Mouse (Mus musculus) CH12.LX (cell line): ENCODE measurements around the gene Pfkfb2. TPM values are rescaled to one million over a fixed set of nuclear protein-coding genes. Genes with fewer than 3 reads are reported as not detected.
"Not testable (repeated sequence)": the region's sequence is repeated elsewhere in the genome, so short reads cannot be mapped to it uniquely, and the experiment has no call there.

ENCODE experiments used
- DNase-seq: peaks from one replicate; pipeline ENCODE4 v3.0.0-alpha.2; 2013; ENCODE audit errors: extremely low read depth
- H3K27ac ChIP-seq: 2 replicates; pipeline ENCODE4 v1.5.1; 2012; ENCODE audit warnings: low read depth, mild to moderate bottlenecking, control low read depth, moderate library complexity; ENCODE audit not compliant: insufficient read depth
- H3K27me3 ChIP-seq: replicated peaks from 2 replicates; pipeline ENCODE3; 2012; ENCODE audit warnings: inconsistent platforms
- H3K36me3 ChIP-seq, 2 experiments: replicated peaks in 1 of 2; 2 replicates each; pipeline versions ENCODE3 to v1.6.1; 2012; ENCODE audit warnings: inconsistent platforms in 1 of 2, low read length in 1 of 2, mild to moderate bottlenecking in 1 of 2, mixed read lengths in 1 of 2, moderate library complexity in 1 of 2; ENCODE audit not compliant: control insufficient read depth in 1 of 2, insufficient read depth in 1 of 2
- H3K4me1 ChIP-seq, 2 experiments: 2 replicates each; pipeline ENCODE4 v1.6.1; 2012; ENCODE audit warnings: inconsistent platforms in 1 of 2, moderate library complexity in 1 of 2; ENCODE audit not compliant: insufficient read depth in 2 of 2, control insufficient read depth in 1 of 2
- H3K4me2 ChIP-seq: 2 replicates; pipeline ENCODE4 v1.6.1; 2012; ENCODE audit warnings: low read depth, mild to moderate bottlenecking, control low read depth; ENCODE audit not compliant: poor library complexity, insufficient read depth, severe bottlenecking
- H3K4me3 ChIP-seq, 3 experiments: fragments of 150-350 bp in 1 of 3; sonication (generic) in 1 of 3; replicated peaks in 1 of 3; 2 replicates each; pipeline versions ENCODE3 to v1.5.1; 2011 to 2012; ENCODE audit warnings: low read depth in 2 of 3, low read length in 2 of 3, mild to moderate bottlenecking in 2 of 3, moderate library complexity in 2 of 3, control low read depth in 1 of 3, improper control_type of control experiment in 1 of 3, inconsistent platforms in 1 of 3, mixed read lengths in 1 of 3; ENCODE audit not compliant: poor library complexity in 1 of 3
- H3K79me2 ChIP-seq: replicated peaks from 2 replicates; pipeline ENCODE4 v1.6.1; 2012; ENCODE audit warnings: mild to moderate bottlenecking, moderate library complexity; ENCODE audit not compliant: control insufficient read depth, poor library complexity, insufficient read depth, severe bottlenecking; ENCODE audit errors: extremely low read depth
- H3K9ac ChIP-seq: 2 replicates; pipeline ENCODE4 v1.6.1; 2012; ENCODE audit warnings: low read depth, mild to moderate bottlenecking, control low read depth, moderate library complexity; ENCODE audit not compliant: insufficient read depth
- H3K9me3 ChIP-seq: replicated peaks from 2 replicates; pipeline ENCODE3; 2012; ENCODE audit warnings: low read length, inconsistent platforms, mixed read lengths
- CHD1 ChIP-seq: IDR thresholded peaks from 2 replicates; pipeline ENCODE4 v1.6.1; 2012; ENCODE audit warnings: low read depth, low read length, improper control_type of control experiment, inconsistent platforms
- CHD2 ChIP-seq: IDR thresholded peaks from 2 replicates; pipeline ENCODE4 v1.6.1; 2011; ENCODE audit warnings: low read length, improper control_type of control experiment
- CTCF ChIP-seq, 2 experiments: IDR thresholded peaks in 1 of 2; conservative IDR thresholded peaks in 1 of 2; 2 replicates each; pipeline ENCODE4 v1.5.1; 2011 to 2012; ENCODE audit warnings: low read depth in 2 of 2, low read length in 2 of 2, improper control_type of control experiment in 1 of 2, inconsistent platforms in 1 of 2, mild to moderate bottlenecking in 1 of 2, moderate library complexity in 1 of 2
- E2F4 ChIP-seq: IDR thresholded peaks from 2 replicates; pipeline ENCODE4 v1.6.1; 2011; ENCODE audit warnings: low read depth, low read length, improper control_type of control experiment; ENCODE audit not compliant: insufficient replicate concordance
- ETS1 ChIP-seq: conservative IDR thresholded peaks from 2 replicates; pipeline ENCODE4 v1.6.1; 2012; ENCODE audit warnings: low read depth, mild to moderate bottlenecking, inconsistent platforms, low read length, improper control_type of control experiment, moderate library complexity
- GABPA ChIP-seq: IDR thresholded peaks from 2 replicates; pipeline ENCODE4 v1.6.1; 2012; ENCODE audit warnings: low read depth, low read length, improper control_type of control experiment, inconsistent platforms; ENCODE audit not compliant: insufficient replicate concordance
- HCFC1 ChIP-seq: IDR thresholded peaks from 2 replicates; pipeline ENCODE4 v1.6.1; 2012; ENCODE audit warnings: low read depth, mild to moderate bottlenecking, inconsistent platforms, low read length, improper control_type of control experiment
- MAFK ChIP-seq: IDR thresholded peaks from 2 replicates; pipeline ENCODE4 v1.6.1; 2011; ENCODE audit warnings: low read length, improper control_type of control experiment; ENCODE audit not compliant: insufficient replicate concordance
- MYC ChIP-seq: IDR thresholded peaks from 2 replicates; pipeline ENCODE4 v1.6.1; 2011; ENCODE audit warnings: low read depth, mild to moderate bottlenecking, improper control_type of control experiment, low read length
- RAD21 ChIP-seq: IDR thresholded peaks from 2 replicates; pipeline ENCODE4 v1.6.1; 2011; ENCODE audit warnings: low read depth, mild to moderate bottlenecking, low read length, improper control_type of control experiment, moderate library complexity
- RCOR1 ChIP-seq: conservative IDR thresholded peaks from 2 replicates; pipeline ENCODE4 v1.6.1; 2012; ENCODE audit warnings: low read depth, mild to moderate bottlenecking, inconsistent platforms, low read length, improper control_type of control experiment
- SIN3A ChIP-seq: IDR thresholded peaks from 2 replicates; pipeline ENCODE4 v1.6.1; 2012; ENCODE audit warnings: low read length, improper control_type of control experiment, inconsistent platforms
- TCF12 ChIP-seq: IDR thresholded peaks from 2 replicates; pipeline ENCODE4 v1.6.1; 2014; ENCODE audit warnings: low read depth, mild to moderate bottlenecking, inconsistent platforms, low read length, improper control_type of control experiment
- UBTF ChIP-seq: IDR thresholded peaks from 2 replicates; pipeline ENCODE4 v1.6.1; 2012; ENCODE audit warnings: low read depth, mild to moderate bottlenecking, inconsistent platforms, low read length, improper control_type of control experiment, moderate library complexity
- USF2 ChIP-seq: conservative IDR thresholded peaks from 2 replicates; pipeline ENCODE4 v1.6.1; 2011; ENCODE audit warnings: low read depth, low read length, improper control_type of control experiment
- ZKSCAN1 ChIP-seq: IDR thresholded peaks from 2 replicates; pipeline ENCODE4 v1.6.1; 2012; ENCODE audit warnings: low read depth, inconsistent platforms, low read length, improper control_type of control experiment, borderline replicate concordance
- ZMIZ1 ChIP-seq: IDR thresholded peaks from 2 replicates; pipeline ENCODE4 v1.6.1; 2012; ENCODE audit warnings: low read depth, mild to moderate bottlenecking, inconsistent platforms, low read length, improper control_type of control experiment
- dilution Hi-C: fragments of 300-500 bp; cut with MboI; formaldehyde crosslinking; loops from 2 replicates; pipeline ENCODE4 v1.14.3; 2020; ENCODE audit warnings: low sequenced_read_pairs; ENCODE audit not compliant: extremely low pct_unique_long_range_greater_than_20kb, extremely low pct_ligation_motif_present
- in situ Hi-C: fragments of 300-500 bp; cut with MboI; formaldehyde crosslinking; loops from 3 replicates; pipeline ENCODE4 v1.14.3; 2019; ENCODE audit warnings: low sequenced_read_pairs, low pct_ligation_motif_present, low pct_unique_long_range_greater_than_20kb, mixed read lengths
- polyA plus RNA-seq: library from polyadenylated mRNA; unstranded; fragments of >175 nt; gene quantifications from 2 replicates; pipeline ENCODE4 v1.2.1, GENCODE M21; 2012; ENCODE audit warnings: low read depth; ENCODE audit not compliant: insufficient read length
- total RNA-seq, 2 experiments: library from RNA; depleted of rRNA; stranded (reverse); fragments of 300-350 nt in 1 of 2; fragments of >200 nt in 1 of 2; gene quantifications; 2 replicates each; pipeline ENCODE4 v1.2.3; 2012 to 2014

Pfkfb2 gene
- total and polyA plus RNA-seq, 3 experiments, result 3.7 to 7.1 (median 4.3) TPM

DNA sequence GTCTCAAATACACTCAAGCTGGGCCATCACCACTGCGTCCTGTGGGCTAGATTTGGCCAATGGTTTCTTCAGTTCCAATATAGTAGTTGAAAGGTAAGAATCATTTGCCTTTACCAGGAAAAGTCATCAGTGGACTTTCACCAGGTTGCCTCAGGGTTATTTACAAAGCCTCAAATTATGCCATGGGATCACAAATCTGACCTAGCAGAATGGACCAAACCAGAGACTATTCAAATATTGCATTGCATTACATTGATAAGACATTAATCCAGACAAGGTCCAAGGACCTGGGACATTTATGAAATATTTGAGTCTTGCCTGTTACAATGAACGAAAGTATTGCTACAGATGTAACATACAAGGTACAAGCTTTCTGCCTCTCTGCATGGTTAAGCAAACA lies 50.5 kb downstream of the Pfkfb2 start:
- no peaks in the 10 kb centered on the region for H3K4me1 ChIP-seq
- no peak overlapping the region for H3K9ac ChIP-seq
- H3K27me3 ChIP-seq, result no peaks in the 10 kb centered on the region
- no peak overlapping the region for H3K4me3 ChIP-seq
- DNase-seq, result no peak
- H3K79me2 ChIP-seq, result no peaks in the 10 kb centered on the region
- dilution Hi-C loops, result no loop called here
- no peaks in the 10 kb centered on the region for H3K36me3 ChIP-seq
- H3K4me2 ChIP-seq, result no peak overlapping the region
- H3K9me3 ChIP-seq, result no peaks in the 10 kb centered on the region
- no peak overlapping the region for H3K27ac ChIP-seq
- TF ChIP-seq ZKSCAN1 (no peak), ZMIZ1 (no peak), E2F4 (no peak)
- in situ Hi-C loops, result no loop called here

DNA sequence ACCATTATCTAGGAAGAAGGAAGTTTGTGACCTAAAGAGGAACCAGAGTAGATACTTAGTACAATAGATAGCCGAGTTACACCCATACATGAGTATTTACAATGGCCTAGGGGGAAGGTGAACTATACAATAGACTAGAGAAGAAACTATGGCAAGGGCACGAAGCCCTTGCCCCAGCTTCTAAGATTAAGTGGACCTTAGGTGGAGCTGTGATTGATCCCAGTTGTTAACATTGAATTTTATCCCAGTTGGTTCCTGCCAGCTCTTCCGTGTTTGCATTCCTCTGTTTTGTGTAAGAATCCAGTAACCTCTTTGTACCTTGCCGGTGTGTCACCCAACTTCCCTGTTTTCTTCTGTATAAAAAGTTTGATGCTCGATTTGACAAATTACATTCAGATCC lies 65.5 kb downstream of the Pfkfb2 start:
- H3K36me3 ChIP-seq, H3K27ac ChIP-seq, H3K4me1 ChIP-seq, H3K27me3 ChIP-seq, H3K4me3 ChIP-seq, H3K9ac ChIP-seq, H3K79me2 ChIP-seq, dilution Hi-C loops, H3K9me3 ChIP-seq, in situ Hi-C loops, H3K4me2 ChIP-seq, DNase-seq: not testable (repeated sequence)

DNA sequence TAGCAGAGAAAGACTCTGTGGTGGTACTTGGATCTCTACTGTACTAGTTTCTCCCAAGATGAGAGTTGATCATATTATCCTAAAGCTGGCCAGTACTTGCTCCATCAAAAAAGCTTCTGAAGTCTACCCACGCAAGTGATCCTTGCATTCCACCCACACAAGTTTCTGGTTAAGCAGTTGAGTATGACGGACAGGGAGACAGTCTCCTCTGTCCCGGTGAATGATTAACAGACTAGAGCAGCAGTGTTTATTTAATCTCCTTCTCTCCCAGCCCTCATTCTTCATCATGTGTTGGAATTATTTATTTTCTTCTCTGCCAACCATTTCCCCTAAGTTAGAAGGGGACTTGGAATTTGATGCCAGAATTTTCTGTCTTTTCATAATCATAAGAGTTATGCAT lies 67.6 kb downstream of the Pfkfb2 start, which contains the start of gene C4bp:
Gene C4bp (minus strand): TSS at position 179 of the 400 bp plus-strand sequence.
- in situ Hi-C loops (no loop called here), dilution Hi-C loops (no loop called here)
- peaks cover 0 to 5% of the 10 kb centered on the region in 2 experiments; a peak in 2 of 4 replicates for H3K4me1 ChIP-seq
- H3K27me3 ChIP-seq, result no peaks in the 10 kb centered on the region
- H3K79me2 ChIP-seq, result no peaks in the 10 kb centered on the region
- H3K27ac ChIP-seq, result no peak within 1 kb of the TSS
- H3K4me3 ChIP-seq, result no peak within 1 kb of the TSS
- peaks cover 3% of the 10 kb centered on the region for H3K9me3 ChIP-seq
- H3K36me3 ChIP-seq, result no peaks in the 10 kb centered on the region
- no peak within 1 kb of the TSS for H3K4me2 ChIP-seq
- DNase-seq, result no peak
- H3K9ac ChIP-seq, result no peak within 1 kb of the TSS
- TF ChIP-seq CHD2 (no peak), MAFK (no peak), RCOR1 (no peak), UBTF (no peak), MYC (no peak), TCF12 (no peak), RAD21 (no peak), CTCF (conservative IDR thresholded peaks at IDR 0.05 in 1 of 2, IDR thresholded peaks at IDR 0.05 in 1 of 2; ENCODE audit: low read depth in 2 of 2, low read length in 2 of 2) (no peak), ETS1 (no peak), SIN3A (no peak), GABPA (no peak), USF2 (no peak), CHD1 (no peak), HCFC1 (no peak)

DNA sequence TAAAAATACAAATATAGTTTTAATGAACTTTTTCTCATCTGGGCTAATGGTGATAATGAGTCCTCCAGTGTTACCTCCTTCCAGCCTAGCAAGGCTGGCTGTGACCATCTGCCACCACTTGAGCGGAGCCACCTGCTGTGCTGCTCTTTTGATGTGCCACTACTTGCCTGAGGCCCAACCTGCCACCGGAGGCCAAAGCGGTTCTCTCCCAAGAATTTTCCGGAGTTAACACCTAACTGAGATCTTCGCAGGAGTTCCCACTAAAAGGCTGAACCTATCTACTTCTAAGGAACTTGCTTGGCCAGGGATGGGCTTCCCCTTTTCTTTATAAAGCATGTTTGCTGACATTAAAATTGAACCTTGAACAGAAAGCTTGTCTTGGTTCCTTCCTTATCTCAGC lies 69.4 kb downstream of the Pfkfb2 start:
- H3K36me3 ChIP-seq, DNase-seq, dilution Hi-C loops, in situ Hi-C loops, H3K9me3 ChIP-seq, H3K4me3 ChIP-seq, H3K4me2 ChIP-seq, H3K27ac ChIP-seq, H3K27me3 ChIP-seq, H3K79me2 ChIP-seq, H3K9ac ChIP-seq: not testable (repeated sequence)
- peaks cover 0 to 12% of the 10 kb centered on the region in 2 experiments; a peak in 2 of 4 replicates for H3K4me1 ChIP-seq
